Mouse (Mus musculus): Measurements from ENCODE around the gene Iqcn.
A peak's percentile ranks its signal among the peaks of the same experiment; 100 is the strongest.

Gene Iqcn

DNA sequence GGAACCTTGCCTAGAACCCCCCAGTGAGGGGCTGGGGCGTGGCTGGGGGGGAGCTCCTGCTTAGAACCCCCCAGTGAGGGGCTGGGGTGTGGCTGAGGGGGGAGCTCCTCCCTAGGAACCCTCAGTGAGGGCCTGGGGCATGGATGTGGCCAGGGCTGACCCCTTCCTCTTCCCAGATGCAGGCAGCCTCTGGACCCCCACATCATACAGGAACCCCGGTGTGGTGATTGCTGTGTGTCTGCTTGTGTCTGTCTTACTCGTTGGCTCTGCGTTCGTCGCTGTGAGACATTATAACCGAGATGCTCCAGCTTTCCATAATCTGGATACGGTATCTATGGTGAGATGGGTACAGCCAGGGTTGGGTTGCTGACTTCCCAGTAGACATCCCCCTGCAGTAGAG, 18.3 kb downstream of the Iqcn start:
- TF ChIP-seq NANOG (IDR thresholded peaks at IDR 0.05; ENCODE audit: borderline replicate concordance, low read length) (no peak), POU5F1 (IDR thresholded peaks at IDR 0.05; ENCODE audit: borderline replicate concordance, low read length) (no peak), CTCF (conservative IDR thresholded peaks at IDR 0.05; ENCODE audit: low read length) (no peak)
- Histone ChIP-seq H3K36me3 (ENCODE audit: insufficient read depth, low read length) (no peaks in the 10 kb centered on the region), H3K4me3 (replicated peaks; ENCODE audit: low read length) (no peak overlapping the region), H3K4me1 (replicated peaks; ENCODE audit: low read depth, low read length) (peaks cover 50% of the 10 kb centered on the region), H3K27me3 (ENCODE audit: insufficient read depth, low read length) (peaks cover 15% of the 10 kb centered on the region), H3K9me3 (ENCODE audit: low read length) (no peaks in the 10 kb centered on the region)

DNA sequence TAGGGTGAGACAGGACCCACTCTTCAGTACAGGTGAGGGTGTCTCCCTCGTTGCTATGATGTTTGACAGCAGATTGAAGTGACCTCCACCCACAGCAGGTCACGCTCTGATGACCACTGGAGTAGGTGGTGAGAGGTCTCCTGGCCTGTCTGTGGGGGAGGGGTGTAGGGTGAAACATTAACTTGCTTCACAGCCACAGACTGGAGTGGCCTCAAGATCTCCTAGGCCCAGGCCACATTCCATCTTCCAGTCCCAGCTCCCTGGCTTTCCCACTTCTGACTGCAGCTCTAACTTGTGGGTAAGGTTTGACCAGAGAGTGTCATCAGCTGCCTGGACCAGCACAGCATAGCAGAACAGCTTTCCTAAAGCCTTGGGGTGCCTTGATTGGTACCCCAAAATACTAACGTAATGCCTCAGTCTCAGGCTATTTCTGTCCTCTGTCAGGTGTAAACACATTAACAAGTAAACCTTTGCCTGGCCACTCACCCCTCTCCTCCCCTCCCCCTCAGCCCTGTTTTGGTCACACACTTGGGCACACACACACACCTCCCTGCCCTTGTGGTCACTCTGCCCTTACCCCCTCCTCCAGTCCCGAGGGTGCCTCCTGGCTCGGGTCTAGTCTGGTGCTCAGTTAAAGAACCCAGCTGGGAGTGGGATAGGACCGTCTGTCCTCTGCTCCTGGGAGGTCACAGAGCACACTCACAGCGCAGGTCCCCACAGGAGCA, 20.4 kb downstream of the Iqcn start, which contains the start of gene Pde4c:
TSS of gene Pde4c (plus strand) at position 235 of the 725 bp plus-strand sequence.
- Histone ChIP-seq H3K36me3 (ENCODE audit: insufficient read depth, low read length) (no peaks in the 10 kb centered on the region), H3K9me3 (ENCODE audit: low read length) (no peaks in the 10 kb centered on the region), H3K4me1 (replicated peaks; ENCODE audit: low read depth, low read length) (peaks cover 35% of the 10 kb centered on the region), H3K4me3 (replicated peaks; ENCODE audit: low read length) (peak within 1 kb of the TSS; percentile 57), H3K27me3 (ENCODE audit: insufficient read depth, low read length) (peaks cover 12% of the 10 kb centered on the region; the same call in 1 of the 2 replicates)
- no peak for TF ChIP-seq CTCF (conservative IDR thresholded peaks at IDR 0.05; ENCODE audit: low read length)
- TF ChIP-seq POU5F1 (IDR thresholded peaks at IDR 0.05; ENCODE audit: borderline replicate concordance, low read length) = no peak
- no peak for TF ChIP-seq NANOG (IDR thresholded peaks at IDR 0.05; ENCODE audit: borderline replicate concordance, low read length)

DNA sequence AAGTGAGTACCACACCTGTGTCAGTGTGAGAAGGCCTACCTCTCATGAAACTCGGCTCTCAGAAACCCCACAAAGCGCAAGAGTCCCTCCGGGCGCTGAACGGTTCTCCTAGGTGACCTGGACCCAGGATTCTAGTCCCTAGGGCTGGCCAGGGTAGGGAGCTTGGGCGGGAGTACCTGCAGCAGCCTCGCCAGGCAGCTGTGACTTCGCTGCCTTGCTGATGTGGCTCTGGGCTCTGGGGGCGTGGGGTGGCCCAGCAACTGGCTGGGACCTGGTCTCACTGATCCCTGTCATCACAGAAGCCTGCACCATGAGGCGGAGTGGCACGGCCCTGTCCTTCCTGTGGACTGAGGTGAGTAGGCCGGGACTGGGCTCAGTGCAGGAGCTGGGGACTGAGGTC, 21.0 kb downstream of the Iqcn start:
- no peaks in the 10 kb centered on the region for H3K9me3 ChIP-seq (ENCODE audit: low read length)
- no peak for TF ChIP-seq NANOG (IDR thresholded peaks at IDR 0.05; ENCODE audit: borderline replicate concordance, low read length)
- TF ChIP-seq CTCF (conservative IDR thresholded peaks at IDR 0.05; ENCODE audit: low read length) = no peak
- TF ChIP-seq POU5F1 (IDR thresholded peaks at IDR 0.05; ENCODE audit: borderline replicate concordance, low read length) = no peak
- H3K27me3 ChIP-seq (ENCODE audit: insufficient read depth, low read length) = peaks cover 16% of the 10 kb centered on the region
- peaks cover 37% of the 10 kb centered on the region for H3K4me1 ChIP-seq (replicated peaks; ENCODE audit: low read depth, low read length)
- no peaks in the 10 kb centered on the region for H3K36me3 ChIP-seq (ENCODE audit: insufficient read depth, low read length)
- peak overlapping the region; percentile 57 for H3K4me3 ChIP-seq (replicated peaks; ENCODE audit: low read length)

DNA sequence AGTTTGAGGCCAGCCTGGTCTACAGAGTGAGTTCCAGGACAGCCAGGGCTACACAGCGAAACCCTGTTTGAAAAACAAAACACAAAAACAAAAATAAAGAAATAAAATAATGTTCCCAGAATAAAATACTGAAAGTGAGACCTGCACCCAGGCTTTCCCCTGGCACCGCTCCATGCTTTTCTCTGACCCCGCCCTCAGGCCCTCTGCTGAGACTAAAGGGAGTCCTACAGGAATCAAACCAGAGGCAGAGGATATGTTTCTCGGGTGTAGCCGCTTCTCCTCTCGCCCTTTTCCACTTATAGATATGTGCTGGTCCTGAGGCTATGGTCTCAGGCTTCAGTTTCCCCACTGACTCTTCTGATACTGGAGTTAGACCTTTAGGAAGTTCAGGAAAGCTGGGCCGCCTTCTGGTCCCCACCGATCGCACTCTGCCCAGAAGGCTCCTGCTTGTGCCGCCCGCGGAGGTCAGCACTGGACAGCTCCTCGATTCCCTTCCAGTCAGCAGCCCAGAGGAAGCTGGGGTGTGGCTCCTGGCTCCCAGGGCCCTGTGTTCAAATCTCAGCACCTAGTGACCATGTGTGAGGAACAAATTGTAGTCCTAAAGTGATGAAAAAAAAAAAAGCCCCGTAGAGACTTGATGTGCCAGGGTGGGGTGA, 22.7 kb downstream of the Iqcn start:
- peaks cover 43% of the 10 kb centered on the region for H3K4me1 ChIP-seq (replicated peaks; ENCODE audit: low read depth, low read length)
- H3K27me3 ChIP-seq (ENCODE audit: insufficient read depth, low read length) = peaks cover 26% of the 10 kb centered on the region
- TF ChIP-seq NANOG (IDR thresholded peaks at IDR 0.05; ENCODE audit: borderline replicate concordance, low read length) (no peak), POU5F1 (IDR thresholded peaks at IDR 0.05; ENCODE audit: borderline replicate concordance, low read length) (no peak), CTCF (conservative IDR thresholded peaks at IDR 0.05; ENCODE audit: low read length) (no peak)
- H3K9me3 ChIP-seq (ENCODE audit: low read length) = no peaks in the 10 kb centered on the region
- H3K36me3 ChIP-seq (ENCODE audit: insufficient read depth, low read length) = no peaks in the 10 kb centered on the region
- no peak overlapping the region for H3K4me3 ChIP-seq (replicated peaks; ENCODE audit: low read length)

DNA sequence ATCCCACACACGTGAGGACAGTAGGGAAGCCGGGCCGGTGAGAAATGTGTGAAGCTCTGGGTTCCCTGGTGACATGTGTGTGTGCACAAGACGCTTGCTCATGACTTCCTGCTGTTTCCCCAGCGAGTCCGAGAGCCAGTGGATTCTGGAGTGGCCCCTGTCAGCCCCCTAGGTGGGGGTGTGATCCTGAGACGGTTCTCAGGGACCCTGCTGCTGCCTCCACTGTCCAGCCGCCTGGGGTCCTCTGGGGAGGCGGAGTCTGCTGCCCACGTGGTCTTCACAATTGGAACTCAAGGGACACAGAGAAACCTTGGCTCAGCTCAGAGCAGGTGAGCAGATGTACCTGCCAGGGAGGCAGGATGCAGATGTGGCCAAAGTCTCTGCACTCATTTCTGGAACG, 23.5 kb downstream of the Iqcn start:
- Histone ChIP-seq H3K36me3 (ENCODE audit: insufficient read depth, low read length) (no peaks in the 10 kb centered on the region), H3K4me1 (replicated peaks; ENCODE audit: low read depth, low read length) (peaks cover 43% of the 10 kb centered on the region), H3K27me3 (ENCODE audit: insufficient read depth, low read length) (peaks cover 30% of the 10 kb centered on the region), H3K9me3 (ENCODE audit: low read length) (no peaks in the 10 kb centered on the region), H3K4me3 (replicated peaks; ENCODE audit: low read length) (no peak overlapping the region)
- TF ChIP-seq POU5F1 (IDR thresholded peaks at IDR 0.05; ENCODE audit: borderline replicate concordance, low read length) = no peak
- no peak for TF ChIP-seq CTCF (conservative IDR thresholded peaks at IDR 0.05; ENCODE audit: low read length)
- no peak for TF ChIP-seq NANOG (IDR thresholded peaks at IDR 0.05; ENCODE audit: borderline replicate concordance, low read length)

DNA sequence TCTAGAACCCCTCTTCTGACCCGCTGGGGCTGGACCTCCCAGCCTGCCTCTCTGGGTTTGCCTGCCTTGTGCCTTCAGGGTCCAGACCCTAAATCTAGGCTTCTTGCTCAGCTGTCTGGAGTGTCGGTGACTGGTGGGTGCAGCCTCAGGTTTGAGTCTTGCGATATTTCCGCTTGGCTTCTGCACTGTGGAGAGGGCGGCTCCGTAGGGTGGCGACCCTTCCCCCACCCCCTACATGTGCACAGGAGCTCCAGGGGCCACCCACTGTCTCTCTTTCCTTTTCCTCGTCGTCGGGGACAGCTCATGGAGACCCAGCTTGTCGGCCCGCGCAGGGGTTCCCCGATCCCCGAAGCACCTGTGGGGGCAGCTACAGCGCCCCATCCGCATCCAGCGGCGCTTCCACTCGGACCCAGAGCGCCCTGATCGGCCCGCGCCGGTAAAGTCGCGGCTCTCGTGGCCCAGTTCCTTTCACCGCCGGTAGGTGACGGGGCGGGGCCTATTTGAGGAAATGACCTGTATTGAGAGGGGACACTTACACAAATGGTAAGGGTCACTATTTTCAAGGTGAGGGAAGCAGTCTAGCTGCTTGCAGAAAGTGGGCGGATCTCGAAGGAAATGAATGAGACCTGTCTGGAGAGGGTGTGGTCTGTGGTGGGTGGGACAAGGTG, 26.7 kb downstream of the Iqcn start:
- Histone ChIP-seq H3K4me3 (replicated peaks; ENCODE audit: low read length) (peak overlapping the region; percentile 73), H3K36me3 (ENCODE audit: insufficient read depth, low read length) (no peaks in the 10 kb centered on the region), H3K27me3 (ENCODE audit: insufficient read depth, low read length) (peaks cover 30% of the 10 kb centered on the region), H3K9me3 (ENCODE audit: low read length) (no peaks in the 10 kb centered on the region), H3K4me1 (replicated peaks; ENCODE audit: low read depth, low read length) (peaks cover 43% of the 10 kb centered on the region)
- TF ChIP-seq POU5F1 (IDR thresholded peaks at IDR 0.05; ENCODE audit: borderline replicate concordance, low read length) (no peak), CTCF (conservative IDR thresholded peaks at IDR 0.05; ENCODE audit: low read length) (peak; percentile 35)

DNA sequence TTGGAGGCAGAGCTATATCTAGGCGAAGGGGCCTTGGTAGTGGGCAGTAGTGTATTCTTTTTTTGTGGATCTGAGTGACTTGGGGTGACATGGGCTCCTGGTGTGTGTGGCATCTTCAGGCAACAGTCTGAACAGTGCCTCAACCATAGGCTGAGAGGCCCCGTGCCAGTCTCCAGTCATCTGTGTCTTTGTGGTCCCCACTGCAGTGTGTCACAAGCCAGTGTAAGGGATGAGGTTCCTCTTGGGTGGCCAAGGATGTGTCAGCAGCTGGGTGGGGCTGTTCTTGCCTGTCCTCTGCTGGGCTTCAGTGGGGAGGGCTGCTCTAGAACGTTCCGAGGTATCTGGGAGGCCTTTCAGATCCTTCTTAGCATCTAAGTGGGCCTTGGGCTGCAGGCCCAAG, 27.7 kb downstream of the Iqcn start:
- Histone ChIP-seq H3K36me3 (ENCODE audit: insufficient read depth, low read length) (no peaks in the 10 kb centered on the region), H3K27me3 (ENCODE audit: insufficient read depth, low read length) (peaks cover 30% of the 10 kb centered on the region), H3K9me3 (ENCODE audit: low read length) (no peaks in the 10 kb centered on the region), H3K4me3 (replicated peaks; ENCODE audit: low read length) (no peak overlapping the region), H3K4me1 (replicated peaks; ENCODE audit: low read depth, low read length) (peaks cover 40% of the 10 kb centered on the region)
- TF ChIP-seq CTCF (conservative IDR thresholded peaks at IDR 0.05; ENCODE audit: low read length) (no peak), POU5F1 (IDR thresholded peaks at IDR 0.05; ENCODE audit: borderline replicate concordance, low read length) (no peak), NANOG (IDR thresholded peaks at IDR 0.05; ENCODE audit: borderline replicate concordance, low read length) (no peak)

DNA sequence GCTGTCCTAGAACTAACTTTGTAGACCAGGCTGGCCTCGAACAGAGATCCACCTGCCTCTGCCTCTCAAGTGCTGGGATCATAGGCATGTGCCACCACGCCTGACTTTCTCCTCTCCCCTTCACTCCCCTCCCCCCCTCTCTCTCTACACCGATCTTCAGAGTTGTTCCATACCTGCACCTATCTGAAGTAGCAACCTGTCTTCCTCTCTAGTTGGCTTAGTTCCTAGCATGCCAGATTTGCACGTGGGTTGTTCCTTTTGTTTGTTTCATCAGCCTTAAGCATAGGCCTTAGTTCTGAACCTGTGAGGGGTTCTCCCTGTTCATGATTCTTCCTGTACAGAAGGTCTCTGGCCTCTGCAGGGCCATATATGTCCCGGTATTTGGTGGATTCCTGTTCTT, 34.4 kb downstream of the Iqcn start:
- no peak for TF ChIP-seq CTCF (conservative IDR thresholded peaks at IDR 0.05; ENCODE audit: low read length)
- TF ChIP-seq NANOG (IDR thresholded peaks at IDR 0.05; ENCODE audit: borderline replicate concordance, low read length) = no peak
- TF ChIP-seq POU5F1 (IDR thresholded peaks at IDR 0.05; ENCODE audit: borderline replicate concordance, low read length) = no peak
- no peak overlapping the region for H3K4me3 ChIP-seq (replicated peaks; ENCODE audit: low read length)
- no peaks in the 10 kb centered on the region for H3K9me3 ChIP-seq (ENCODE audit: low read length)
- no peaks in the 10 kb centered on the region for H3K36me3 ChIP-seq (ENCODE audit: insufficient read depth, low read length)
- peaks cover 30% of the 10 kb centered on the region for H3K27me3 ChIP-seq (ENCODE audit: insufficient read depth, low read length)
- peaks cover 17% of the 10 kb centered on the region for H3K4me1 ChIP-seq (replicated peaks; ENCODE audit: low read depth, low read length)
